Mouse (Mus musculus): ENCODE data around the gene Ebf1.

DNA sequence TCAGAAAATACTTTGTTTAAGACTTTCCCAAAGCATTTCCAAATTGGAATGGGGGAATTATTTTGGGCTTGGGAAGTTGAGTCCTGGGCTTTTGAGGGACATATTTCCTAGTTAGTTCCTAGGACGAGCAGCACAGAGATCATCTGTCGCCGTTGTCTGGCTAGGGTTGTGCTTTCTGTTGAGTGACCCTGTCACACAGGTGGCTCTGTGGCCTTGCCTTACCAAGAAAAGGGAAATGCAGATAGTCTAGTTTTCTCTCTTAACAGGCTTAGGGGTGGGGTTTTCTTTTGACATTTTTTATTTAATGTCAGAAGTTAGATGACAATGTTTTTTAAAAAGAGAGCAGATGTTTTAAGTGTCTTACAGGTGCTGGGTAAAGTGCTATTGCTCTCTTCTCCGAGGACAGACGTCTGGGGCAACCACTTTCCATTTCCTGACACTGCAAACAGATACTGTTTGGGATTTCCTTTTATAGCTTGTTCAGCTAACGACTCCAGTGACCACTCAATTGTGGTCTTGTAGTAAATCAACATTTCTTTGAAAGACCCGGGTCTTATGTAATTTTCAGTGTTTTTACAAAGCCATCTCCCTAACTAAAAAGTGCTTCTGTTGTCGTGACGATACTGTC, 264.1 kb downstream of the Ebf1 start:
- TF ChIP-seq CEBPB (IDR thresholded peaks at IDR 0.05; ENCODE audit: insufficient read depth, poor library complexity, severe bottlenecking): no peak
- TF ChIP-seq POLR2A (IDR thresholded peaks at IDR 0.05; ENCODE audit: insufficient read length, low read depth): no peak
- TF ChIP-seq MYOG (IDR thresholded peaks at IDR 0.05; ENCODE audit: control insufficient read depth in 1 of 3, insufficient read depth in 1 of 3, insufficient read length in 2 of 3, low read depth in 2 of 3): no peak
- TF ChIP-seq USF1 (IDR thresholded peaks at IDR 0.05; ENCODE audit: low read depth): no peak
- TF ChIP-seq E2F4 (IDR thresholded peaks at IDR 0.05; ENCODE audit: insufficient read depth): no peak
- TF ChIP-seq POLR2AphosphoS2 (IDR thresholded peaks at IDR 0.05; ENCODE audit: insufficient read length, low read depth): no peak
- no peak for TF ChIP-seq MYOD1 (IDR thresholded peaks at IDR 0.05; ENCODE audit: control insufficient read depth in 1 of 3, insufficient read length in 2 of 3, low read depth in 2 of 3)
- no peak for TF ChIP-seq SRF (IDR thresholded peaks at IDR 0.05; ENCODE audit: control insufficient read depth, insufficient read length, low read depth)

Data from myocyte (in vitro differentiated cells).